8 mouse cellular contexts compared by ENCODE assay signal in genomic region chr9:108104766-108105548, GRCm38 (mm10). TPM values are rescaled to one million over a fixed set of nuclear protein-coding genes. Genes with fewer than 3 reads are reported as not detected.
DNase-seq lines count a peak whose midpoint lies in the region; ATAC-seq and TF ChIP-seq lines count a peak whose summit lies in the region.

No protein-coding gene starts in this region.

- no peak for TF ChIP-seq EP300 in liver, postnatal 0 days (IDR thresholded peaks at IDR 0.05; ENCODE audit: low read depth)

- DNase-seq in layer of hippocampus, adult 2 months (ENCODE audit: low spot score in 2 of 2) = no peak
- no peak for DNase-seq in layer of hippocampus, postnatal 36 days
- DNase-seq in Muller cell, postnatal 12 days (ENCODE audit: inconsistent ontology term) = peak; percentile 50
- peak; percentile 79 for DNase-seq in liver, postnatal 0 days
- peak; percentile 58 for DNase-seq in yolk sac, embryonic 10.5 days (ENCODE audit: low spot score)
- DNase-seq in gastrocnemius, adult 18-20 months (ENCODE audit: low spot score) = no peak
- DNase-seq in testis, postnatal 14 days (ENCODE audit: low spot score) = no peak

- H3K36me3 ChIP-seq in forebrain, embryonic 13.5 days (ENCODE audit: poor library complexity, severe bottlenecking) = peaks cover 56% of the 10 kb centered on the region
- no peaks in the 10 kb centered on the region for H3K36me3 ChIP-seq in liver, postnatal 0 days (replicated peaks; ENCODE audit: insufficient read depth, low read length)

- no peak overlapping the region for H3K4me3 ChIP-seq in layer of hippocampus, adult 2 months
- H3K4me3 ChIP-seq in forebrain, embryonic 13.5 days = no peak overlapping the region
- H3K4me3 ChIP-seq in liver, postnatal 0 days (ENCODE audit: low read depth, low read length) = peak overlapping the region; percentile 29

- no peaks in the 10 kb centered on the region for H3K9me3 ChIP-seq in forebrain, embryonic 13.5 days (replicated peaks)
- no peaks in the 10 kb centered on the region for H3K9me3 ChIP-seq in liver, postnatal 0 days (ENCODE audit: low read length)

- peaks cover 9% of the 10 kb centered on the region for H3K4me1 ChIP-seq in forebrain, embryonic 13.5 days
- H3K4me1 ChIP-seq in liver, postnatal 0 days (ENCODE audit: insufficient read depth) = peaks cover 25% of the 10 kb centered on the region

- H3K27me3 ChIP-seq in forebrain, embryonic 13.5 days = no peaks in the 10 kb centered on the region
- peaks cover 3% of the 10 kb centered on the region; the same call in 1 of the 2 replicates for H3K27me3 ChIP-seq in liver, postnatal 0 days (ENCODE audit: insufficient read depth, low read length)

- H3K27ac ChIP-seq in layer of hippocampus, adult 2 months = peak overlapping the region; percentile 46
- no peak overlapping the region for H3K27ac ChIP-seq in forebrain, embryonic 13.5 days
- peak overlapping the region; percentile 31 for H3K27ac ChIP-seq in liver, postnatal 0 days (ENCODE audit: low read depth)

- WGBS in forebrain, embryonic 13.5 days = 32% methylated on average over 31 of the region's 31 CpGs
- WGBS in liver, postnatal 0 days (ENCODE audit: insufficient replicate concordance) = 44% methylated on average over 31 of the region's 31 CpGs

- H3K4me2 ChIP-seq in forebrain, embryonic 13.5 days = no peak overlapping the region
- H3K4me2 ChIP-seq in liver, postnatal 0 days (ENCODE audit: low read depth, low read length) = peak overlapping the region; percentile 62

- no peak for TF ChIP-seq CTCF in layer of hippocampus, adult 2 months (conservative IDR thresholded peaks at IDR 0.05)
- TF ChIP-seq CTCF in liver, postnatal 0 days (IDR thresholded peaks at IDR 0.05; ENCODE audit: low read depth) = no peak

- ATAC-seq in forebrain, embryonic 13.5 days = no peak
- ATAC-seq in liver, postnatal 0 days = peak; percentile 85

- peak overlapping the region; percentile 41 for H3K9ac ChIP-seq in forebrain, embryonic 13.5 days
- peak overlapping the region; percentile 47 for H3K9ac ChIP-seq in liver, postnatal 0 days (replicated peaks)

RNA-seq across cellular contexts. Expression of gene Apeh, which starts 10.6 kb away (rescaled TPM):
- total RNA-seq in layer of hippocampus, adult 2 months (2021) = 10 to 100 TPM; 35.3 to 37.0 TPM
- 10 to 100 TPM; 31.1 to 37.6 TPM for total RNA-seq in layer of hippocampus, postnatal 36 days (2021)
- 49.9 and 60.2 TPM in 2 replicates for polyA plus RNA-seq in forebrain, embryonic 13.5 days (2015; fragmentation: Nextera tagmentation; extraction: Ambion mirVana)
- 67.7 and 75.2 TPM in 2 replicates for polyA plus RNA-seq in liver, postnatal 0 days (2015; fragmentation: Nextera tagmentation; extraction: Ambion mirVana)
- 10 to 100 TPM; 25.7 to 27.8 TPM for total RNA-seq in gastrocnemius, adult 18-20 months (2021)

RNA-seq across cellular contexts. Expression of gene Rnf123, which starts 21.8 kb away (rescaled TPM):
- 100 to 1,000 TPM in 1 of 2 experiments, 10 to 100 TPM in 1; 95.7 to 111 TPM for total RNA-seq in layer of hippocampus, adult 2 months (2021)
- 100 to 1,000 TPM; 104 to 110 TPM for total RNA-seq in layer of hippocampus, postnatal 36 days (2021)
- 32.6 and 39.5 TPM in 2 replicates for polyA plus RNA-seq in forebrain, embryonic 13.5 days (2015; fragmentation: Nextera tagmentation; extraction: Ambion mirVana)
- 45.2 and 50.1 TPM in 2 replicates for polyA plus RNA-seq in liver, postnatal 0 days (2015; fragmentation: Nextera tagmentation; extraction: Ambion mirVana)
- total RNA-seq in gastrocnemius, adult 18-20 months (2021) = 100 to 1,000 TPM; 134 to 139 TPM

RNA-seq across cellular contexts. Expression of gene Mst1, which starts 24.7 kb away (rescaled TPM):
- not detected for total RNA-seq in layer of hippocampus, adult 2 months (2021)
- total RNA-seq in layer of hippocampus, postnatal 36 days (2021) = not detected
- polyA plus RNA-seq in forebrain, embryonic 13.5 days (2015; fragmentation: Nextera tagmentation; extraction: Ambion mirVana) = not detected in 2 replicates
- 81.4 and 93.0 TPM in 2 replicates for polyA plus RNA-seq in liver, postnatal 0 days (2015; fragmentation: Nextera tagmentation; extraction: Ambion mirVana)
- total RNA-seq in gastrocnemius, adult 18-20 months (2021) = not detected

RNA-seq across cellular contexts. Expression of gene Amigo3, which starts 52.0 kb away (rescaled TPM):
- 1 to 10 TPM; 2.0 to 2.6 TPM for total RNA-seq in layer of hippocampus, adult 2 months (2021)
- total RNA-seq in layer of hippocampus, postnatal 36 days (2021) = 1 to 10 TPM; 1.8 to 2.6 TPM
- 2.1 and 3.0 TPM in 2 replicates for polyA plus RNA-seq in forebrain, embryonic 13.5 days (2015; fragmentation: Nextera tagmentation; extraction: Ambion mirVana)
- polyA plus RNA-seq in liver, postnatal 0 days (2015; fragmentation: Nextera tagmentation; extraction: Ambion mirVana) = 0.59 and 0.86 TPM in 2 replicates
- total RNA-seq in gastrocnemius, adult 18-20 months (2021) = 1 to 10 TPM; 1.8 to 2.0 TPM

RNA-seq across cellular contexts. Expression of gene Gmppb, which starts 55.9 kb away (rescaled TPM):
- 10 to 100 TPM; 17.5 to 17.7 TPM for total RNA-seq in layer of hippocampus, adult 2 months (2021)
- 10 to 100 TPM; 16.9 to 17.5 TPM for total RNA-seq in layer of hippocampus, postnatal 36 days (2021)
- polyA plus RNA-seq in forebrain, embryonic 13.5 days (2015; fragmentation: Nextera tagmentation; extraction: Ambion mirVana) = 20.8 and 24.4 TPM in 2 replicates
- polyA plus RNA-seq in liver, postnatal 0 days (2015; fragmentation: Nextera tagmentation; extraction: Ambion mirVana) = 12.2 and 12.6 TPM in 2 replicates
- total RNA-seq in gastrocnemius, adult 18-20 months (2021) = 1 to 10 TPM; 4.0 to 4.4 TPM

Comparison
In these comparisons a context has a peak if more than half of its experiments do, and no peak if none do; other contexts are left out.
1. DNase-seq: peak in Muller cell, postnatal 12 days (single experiment), liver, postnatal 0 days (single experiment) and yolk sac, embryonic 10.5 days (single experiment); none in layer of hippocampus, adult 2 months (0 of 2), layer of hippocampus, postnatal 36 days (0 of 2), gastrocnemius, adult 18-20 months (single experiment) and testis, postnatal 14 days (single experiment).